Comparison of ENCODE assay signal across 13 mouse cellular contexts in the genomic region with DNA sequence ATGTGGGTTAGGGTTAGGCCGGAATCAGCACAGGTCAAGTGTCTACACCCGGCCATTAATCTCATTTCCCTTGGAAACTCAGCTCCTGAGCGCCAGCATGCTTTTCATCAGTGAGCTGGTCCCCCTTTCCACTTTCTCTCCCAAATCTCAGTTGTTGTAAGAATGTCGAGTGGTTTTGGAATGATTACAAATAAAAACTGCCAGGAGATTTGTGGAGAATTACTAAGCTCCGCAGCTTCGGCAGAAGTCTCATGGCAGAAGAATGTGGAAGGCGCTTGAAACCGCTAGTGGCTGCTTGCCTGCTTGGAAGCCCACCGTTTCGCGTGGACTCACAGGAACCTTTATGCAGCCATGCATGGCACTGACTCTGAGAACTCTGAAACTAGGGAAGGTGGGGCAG.
A peak's percentile ranks its signal among the peaks of the same experiment; 100 is the strongest.
DNase-seq lines count a peak whose midpoint lies in the region; ATAC-seq and TF ChIP-seq lines count a peak whose summit lies in the region.
"Had no signal": no experiment of that assay in that cellular context is flagged by ENCODE, and none has a peak within 500 bp of the region (broad histone marks: within the 10 kb centered on the region; RNA-seq: fewer than 3 reads in every experiment).

No protein-coding gene starts in this region.

- DNase-seq in adrenal gland, postnatal 10 days: peak; percentile 5
- DNase-seq in adrenal gland, adult 18-20 months (ENCODE audit: low spot score in 2 of 2): no peak
- peak; percentile 18 for DNase-seq in lung, postnatal 0 days (ENCODE audit: low spot score)
- DNase-seq in lung, adult 18-20 months: no peak
- no peak for DNase-seq in spleen, postnatal 14 days (ENCODE audit: low spot score in 2 of 2)
- DNase-seq in urinary bladder, postnatal 25 days (ENCODE audit: low spot score): no peak
- DNase-seq: cerebellum, adult 11-12 months; liver had no signal

- no peak for TF ChIP-seq EP300 in lung, postnatal 0 days (IDR thresholded peaks at IDR 0.05)

- H3K4me1 ChIP-seq in heart, embryonic 14.5 days (ENCODE audit: control insufficient read depth in 2 of 2, insufficient read depth in 2 of 2, low read length in 2 of 2): peaks cover 9 to 15% of the 10 kb centered on the region in 2 experiments
- H3K4me1 ChIP-seq in heart, embryonic 12.5 days (replicated peaks): peaks cover 6% of the 10 kb centered on the region; the same call in 1 of the 2 replicates
- H3K4me1 ChIP-seq in lung, postnatal 0 days (ENCODE audit: insufficient read depth, low read depth, low read length): no peaks in the 10 kb centered on the region
- H3K4me1 ChIP-seq: midbrain, embryonic 15.5 days had no signal

- no peak overlapping the region for H3K4me3 ChIP-seq in heart, embryonic 14.5 days (ENCODE audit: control insufficient read depth in 1 of 2, insufficient read depth in 1 of 2, low read depth in 1 of 2, low read length in 2 of 2)
- no peak overlapping the region for H3K4me3 ChIP-seq in heart, embryonic 12.5 days
- no peak overlapping the region for H3K4me3 ChIP-seq in lung, postnatal 0 days (ENCODE audit: low read depth, low read length)
- H3K4me3 ChIP-seq: midbrain, embryonic 15.5 days had no signal

- H3K4me2 ChIP-seq in heart, embryonic 14.5 days (ENCODE audit: low read length): no peak overlapping the region
- H3K4me2 ChIP-seq in heart, embryonic 12.5 days: no peak overlapping the region
- no peak overlapping the region for H3K4me2 ChIP-seq in lung, postnatal 0 days (replicated peaks; ENCODE audit: low read depth, low read length)
- H3K4me2 ChIP-seq: hindbrain, embryonic 14.5 days; midbrain, embryonic 15.5 days had no signal

- TF ChIP-seq CTCF in lung, postnatal 0 days (IDR thresholded peaks at IDR 0.05): no peak

- 53% methylated on average over 11 of the region's 11 CpGs for WGBS in heart, embryonic 14.5 days
- WGBS in heart, embryonic 12.5 days: 71% methylated on average over 11 of the region's 11 CpGs
- WGBS in lung, postnatal 0 days: 45% methylated on average over 11 of the region's 11 CpGs

- ATAC-seq in heart, embryonic 14.5 days (ENCODE audit: insufficient number of reproducible peaks, insufficient read depth, low FRiP score, low read depth): no peak
- no peak for ATAC-seq in heart, embryonic 12.5 days (ENCODE audit: insufficient number of reproducible peaks, low FRiP score)
- ATAC-seq in lung, postnatal 0 days: no peak
- ATAC-seq: forebrain, embryonic 16.5 days; midbrain, embryonic 15.5 days had no signal

- no peaks in the 10 kb centered on the region for H3K9me3 ChIP-seq in heart, embryonic 14.5 days (ENCODE audit: control insufficient read depth, low read length)
- H3K9me3 ChIP-seq in heart, embryonic 12.5 days (replicated peaks): no peaks in the 10 kb centered on the region
- H3K9me3 ChIP-seq in lung, postnatal 0 days (ENCODE audit: low read length): no peaks in the 10 kb centered on the region
- H3K9me3 ChIP-seq: midbrain, embryonic 15.5 days had no signal

- no peaks in the 10 kb centered on the region for H3K27me3 ChIP-seq in heart, embryonic 14.5 days (ENCODE audit: control insufficient read depth, insufficient read depth, low read length)
- no peaks in the 10 kb centered on the region for H3K27me3 ChIP-seq in heart, embryonic 12.5 days (replicated peaks)
- no peaks in the 10 kb centered on the region for H3K27me3 ChIP-seq in lung, postnatal 0 days (replicated peaks; ENCODE audit: insufficient read depth, low read length)
- H3K27me3 ChIP-seq: midbrain, embryonic 15.5 days had no signal

- no peaks in the 10 kb centered on the region for H3K36me3 ChIP-seq in heart, embryonic 14.5 days (ENCODE audit: control insufficient read depth, insufficient read depth, low read length)
- no peaks in the 10 kb centered on the region for H3K36me3 ChIP-seq in heart, embryonic 12.5 days
- no peaks in the 10 kb centered on the region for H3K36me3 ChIP-seq in lung, postnatal 0 days (ENCODE audit: insufficient read depth, low read length)
- H3K36me3 ChIP-seq: midbrain, embryonic 15.5 days had no signal

- H3K27ac ChIP-seq in heart, embryonic 14.5 days (replicated peaks in 1 of 2; ENCODE audit: control insufficient read depth in 1 of 2, insufficient read depth in 1 of 2, low read depth in 2 of 2, low read length in 2 of 2): peak overlapping the region; percentile 42 to 61
- no peak overlapping the region; the same call in 1 of the 2 replicates for H3K27ac ChIP-seq in heart, embryonic 12.5 days (ENCODE audit: poor library complexity, severe bottlenecking)
- no peak overlapping the region for H3K27ac ChIP-seq in lung, postnatal 0 days (ENCODE audit: low read length)
- H3K27ac ChIP-seq: hindbrain, embryonic 14.5 days; midbrain, embryonic 15.5 days had no signal

- no peak overlapping the region for H3K9ac ChIP-seq in heart, embryonic 14.5 days (ENCODE audit: low read length)
- H3K9ac ChIP-seq in heart, embryonic 12.5 days: no peak overlapping the region
- H3K9ac ChIP-seq in lung, postnatal 0 days (replicated peaks; ENCODE audit: low read depth): no peak overlapping the region
- H3K9ac ChIP-seq: hindbrain, embryonic 14.5 days; midbrain, embryonic 15.5 days had no signal

Comparison
In these comparisons a context has a peak if more than half of its experiments do, and no peak if none do; other contexts are left out.
1. DNase-seq: peak in adrenal gland, postnatal 10 days (single experiment) and lung, postnatal 0 days (single experiment); none in adrenal gland, adult 18-20 months (0 of 2), lung, adult 18-20 months (0 of 2), spleen, postnatal 14 days (0 of 2) and urinary bladder, postnatal 25 days (single experiment).
2. H3K27ac ChIP-seq: peak in heart, embryonic 14.5 days (2 of 2); none in heart, embryonic 12.5 days (single experiment) and lung, postnatal 0 days (single experiment).